Mouse (Mus musculus): Measurements from ENCODE around the gene Kalrn.
A peak's percentile ranks its signal among the peaks of the same experiment; 100 is the strongest.

DNA sequence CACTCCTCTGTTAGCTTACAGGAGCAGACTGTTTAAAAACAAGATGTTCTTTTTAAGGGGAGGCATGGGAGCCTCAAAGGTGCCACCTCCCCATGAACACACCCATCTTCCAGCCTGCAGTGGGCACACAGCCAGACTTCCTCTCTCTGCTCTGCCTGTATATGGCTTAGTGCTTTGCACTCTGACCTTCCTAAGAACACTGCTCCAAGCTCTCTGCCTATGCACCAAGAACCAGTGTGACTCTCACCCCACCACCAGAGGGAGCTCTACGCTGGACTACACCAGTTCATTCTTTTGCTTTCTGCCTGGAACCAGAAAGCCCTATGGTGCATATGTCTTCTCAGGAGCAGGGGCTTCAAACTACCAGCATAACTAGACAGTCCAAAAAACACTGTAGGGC, 271.3 kb downstream of the Kalrn start:
- TF ChIP-seq CTCF (IDR thresholded peaks at IDR 0.05; ENCODE audit: low read depth) (peak; percentile 26), EP300 (IDR thresholded peaks at IDR 0.05; ENCODE audit: low read depth) (no peak)

Data from heart, postnatal 0 days (tissue).